In the genomic region with DNA sequence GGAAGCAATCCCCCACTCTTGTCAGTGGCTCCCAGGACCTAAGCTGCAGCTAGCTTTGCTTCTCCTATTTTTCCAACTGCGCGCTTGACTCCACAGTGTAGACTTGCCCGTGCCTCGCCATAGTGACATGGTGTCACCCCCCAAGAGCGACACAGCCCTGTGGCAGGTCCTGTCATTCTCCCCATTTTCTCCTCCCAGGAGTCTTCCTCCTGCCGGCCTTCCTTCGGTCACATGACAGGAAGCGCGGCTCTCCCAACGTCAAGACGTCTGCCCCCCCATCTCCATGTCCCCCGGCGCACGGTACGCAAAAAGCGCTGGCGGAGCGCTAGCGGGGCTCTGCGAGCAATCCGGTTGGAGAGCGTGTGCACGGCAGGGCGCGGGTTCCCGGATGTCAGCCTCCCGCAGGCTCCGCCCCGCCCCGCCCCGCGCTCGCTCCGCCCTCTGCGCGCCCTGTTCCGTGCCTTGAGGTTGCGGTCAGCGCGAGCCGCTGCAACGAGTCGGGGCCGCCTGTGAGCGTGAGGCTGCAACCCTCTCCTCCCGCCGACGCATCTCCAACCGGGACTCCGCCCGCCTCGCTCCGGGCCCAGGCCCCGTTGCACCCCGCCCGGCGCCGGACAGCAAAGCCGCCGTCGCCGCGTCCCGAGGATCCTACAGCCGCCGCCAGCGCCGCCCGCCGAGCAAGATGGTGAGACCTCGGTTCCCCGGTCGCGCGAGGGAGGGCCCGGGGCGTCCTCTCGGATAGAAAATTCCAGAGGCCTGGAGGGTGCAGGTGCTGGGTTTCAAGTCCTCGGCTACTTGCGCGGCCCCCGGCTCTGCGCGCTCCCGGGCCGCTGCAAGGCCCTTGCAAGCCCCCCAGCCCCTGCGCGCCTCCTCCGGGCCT, we compare ENCODE assay signal across 8 mouse cellular contexts. TPM values are rescaled to one million over a fixed set of nuclear protein-coding genes. Genes with fewer than 3 reads are reported as not detected.
DNase-seq lines count a peak whose midpoint lies in the region; ATAC-seq and TF ChIP-seq lines count a peak whose summit lies in the region.

TSS of gene Ppp3r1 (plus strand) at position 406 of the 880 bp plus-strand sequence.

- H3K4me3 ChIP-seq in bone marrow, adult 2 months (replicated peaks; ENCODE audit: control insufficient read depth, low read depth, low read length), result peak within 1 kb of the TSS; percentile 82
- H3K4me3 ChIP-seq in embryonic facial prominence, embryonic 15.5 days (replicated peaks), result peak within 1 kb of the TSS; percentile 98
- H3K4me3 ChIP-seq in limb, embryonic 14.5 days (replicated peaks; ENCODE audit: low read length), result peak within 1 kb of the TSS; percentile 95
- peak within 1 kb of the TSS; percentile 100 for H3K4me3 ChIP-seq in midbrain, postnatal 0 days (ENCODE audit: low read depth, low read length)

- H3K27ac ChIP-seq in bone marrow, adult 2 months (ENCODE audit: control insufficient read depth, insufficient read depth, low read depth, low read length, poor library complexity), result peak within 1 kb of the TSS; percentile 86
- peak within 1 kb of the TSS; percentile 98 for H3K27ac ChIP-seq in embryonic facial prominence, embryonic 15.5 days (replicated peaks)
- peak within 1 kb of the TSS; percentile 94 for H3K27ac ChIP-seq in limb, embryonic 14.5 days (replicated peaks; ENCODE audit: low read depth, low read length)
- peak within 1 kb of the TSS; percentile 99 for H3K27ac ChIP-seq in midbrain, postnatal 0 days (ENCODE audit: low read depth, low read length)

- WGBS in bone marrow, adult 2 months, result under 1% methylated on average over 84 of the region's 89 CpGs
- WGBS in embryonic facial prominence, embryonic 15.5 days, result under 1% methylated on average over 89 of the region's 89 CpGs
- WGBS in limb, embryonic 14.5 days, result under 1% methylated on average over 52 of the region's 89 CpGs
- WGBS in midbrain, postnatal 0 days, result under 1% methylated on average over 76 of the region's 89 CpGs

- H3K4me1 ChIP-seq in bone marrow, adult 2 months (ENCODE audit: control insufficient read depth, insufficient read depth, low read length), result no peaks in the 10 kb centered on the region; the same call in 1 of the 2 replicates
- peaks cover 13% of the 10 kb centered on the region; the same call in 1 of the 2 replicates for H3K4me1 ChIP-seq in embryonic facial prominence, embryonic 15.5 days
- peaks cover 21% of the 10 kb centered on the region for H3K4me1 ChIP-seq in limb, embryonic 14.5 days (ENCODE audit: control insufficient read depth, insufficient read depth, low read length)
- peaks cover 11% of the 10 kb centered on the region; the same call in 1 of the 2 replicates for H3K4me1 ChIP-seq in midbrain, postnatal 0 days (ENCODE audit: insufficient read depth, low read length)

- no peaks in the 10 kb centered on the region for H3K9me3 ChIP-seq in embryonic facial prominence, embryonic 15.5 days (replicated peaks)
- H3K9me3 ChIP-seq in limb, embryonic 14.5 days (ENCODE audit: control insufficient read depth, low read length), result no peaks in the 10 kb centered on the region
- no peaks in the 10 kb centered on the region for H3K9me3 ChIP-seq in midbrain, postnatal 0 days (ENCODE audit: low read length)

- DNase-seq in 416B (ENCODE audit: low read depth), result peak; percentile 96
- peak; percentile 95 for DNase-seq in heart, adult 8-10 months (ENCODE audit: low spot score)
- peak; percentile 97 for DNase-seq in kidney, adult 9 months
- DNase-seq in limb, embryonic 14.5 days (ENCODE audit: low spot score), result peak; percentile 93
- peak; percentile 98 for DNase-seq in midbrain, postnatal 0 days (ENCODE audit: low spot score)
- DNase-seq in spleen, postnatal 14 days (ENCODE audit: low spot score in 2 of 2), result peak; percentile 93 to 95

- ATAC-seq in embryonic facial prominence, embryonic 15.5 days (ENCODE audit: insufficient number of reproducible peaks, low FRiP score, low TSS enrichment, low read depth), result peak; percentile 98
- peak; percentile 97 for ATAC-seq in limb, embryonic 14.5 days (ENCODE audit: low FRiP score, low read depth)
- ATAC-seq in midbrain, postnatal 0 days (ENCODE audit: low FRiP score), result peak; percentile 98

- H3K27me3 ChIP-seq in embryonic facial prominence, embryonic 15.5 days, result no peaks in the 10 kb centered on the region
- no peaks in the 10 kb centered on the region for H3K27me3 ChIP-seq in limb, embryonic 14.5 days (ENCODE audit: control insufficient read depth, insufficient read depth, low read length)
- H3K27me3 ChIP-seq in midbrain, postnatal 0 days (ENCODE audit: insufficient read depth, low read length), result no peaks in the 10 kb centered on the region

- H3K36me3 ChIP-seq in embryonic facial prominence, embryonic 15.5 days, result no peaks in the 10 kb centered on the region
- no peaks in the 10 kb centered on the region for H3K36me3 ChIP-seq in limb, embryonic 14.5 days (ENCODE audit: control insufficient read depth, insufficient read depth, low read length)
- H3K36me3 ChIP-seq in midbrain, postnatal 0 days (ENCODE audit: insufficient read depth, low read length), result no peaks in the 10 kb centered on the region

- TF ChIP-seq CTCF in bone marrow, adult 2 months (IDR thresholded peaks at IDR 0.05; ENCODE audit: control insufficient read depth, insufficient read depth, low read length), result no peak
- peak; percentile 26 for TF ChIP-seq CTCF in midbrain, postnatal 0 days (IDR thresholded peaks at IDR 0.05)

- peak within 1 kb of the TSS; percentile 96 for H3K9ac ChIP-seq in embryonic facial prominence, embryonic 15.5 days
- H3K9ac ChIP-seq in limb, embryonic 14.5 days (ENCODE audit: low read depth, low read length, severe bottlenecking), result peak within 1 kb of the TSS; percentile 97
- H3K9ac ChIP-seq in midbrain, postnatal 0 days (replicated peaks; ENCODE audit: low read length, poor library complexity, severe bottlenecking), result peak within 1 kb of the TSS; percentile 99

- H3K4me2 ChIP-seq in embryonic facial prominence, embryonic 15.5 days (replicated peaks), result peak within 1 kb of the TSS; percentile 65
- peak within 1 kb of the TSS; percentile 72 for H3K4me2 ChIP-seq in limb, embryonic 14.5 days (replicated peaks; ENCODE audit: low read depth, low read length, severe bottlenecking)
- H3K4me2 ChIP-seq in midbrain, postnatal 0 days (ENCODE audit: low read depth, low read length, poor library complexity, severe bottlenecking), result peak within 1 kb of the TSS; percentile 67

- peak; percentile 88 for TF ChIP-seq POLR2A in bone marrow, adult 2 months (IDR thresholded peaks at IDR 0.05; ENCODE audit: borderline replicate concordance, control insufficient read depth, low read depth, low read length)
- peak; percentile 32; the same call in 1 of the 2 replicates for TF ChIP-seq POLR2A in limb, embryonic 14.5 days (IDR thresholded peaks at IDR 0.05; ENCODE audit: borderline replicate concordance, extremely low read depth, insufficient read depth, insufficient read length)

RNA-seq across cellular contexts. Expression of gene Ppp3r1, which starts in this region (rescaled TPM):
- polyA plus RNA-seq in bone marrow, adult 2 months (2011; ENCODE audit: insufficient read depth, insufficient read length, low replicate concordance, missing spikeins), result 17.9 and 21.5 TPM in 2 replicates
- polyA plus RNA-seq in embryonic facial prominence, embryonic 15.5 days (2015; fragmentation: Nextera tagmentation; extraction: Ambion mirVana), result 99.4 and 100 TPM in 2 replicates
- total RNA-seq in heart, adult 8-10 months (2022), result 10 to 100 TPM; 63.5 to 67.1 (median 64.5) TPM
- 52.8 and 61.8 TPM in 2 replicates for polyA plus RNA-seq in limb, embryonic 14.5 days (2012; rRNA removed)
- 93.1 and 96.5 TPM in 2 replicates for polyA plus RNA-seq in limb, embryonic 14.5 days (2014; fragmentation: Nextera tagmentation; extraction: Ambion mirVana)
- total RNA-seq in midbrain, postnatal 0 days (2014; rRNA removed), result 125 and 136 TPM in 2 replicates
- 253 and 268 TPM in 2 replicates for polyA plus RNA-seq in midbrain, postnatal 0 days (2015; fragmentation: Nextera tagmentation; extraction: Ambion mirVana)

Comparison
In these comparisons a context has a peak if more than half of its experiments do, and no peak if none do; other contexts are left out.
1. Peak in every context shown above with its lines: DNase-seq, ATAC-seq, H3K4me3 ChIP-seq and H3K27ac ChIP-seq.